Mouse (Mus musculus) natural killer cell, adult 2 months (primary cell): ENCODE data around the gene Kifc1.

ENCODE experiments used
- DNase-seq, 2 experiments: peaks; one replicate each; pipeline ENCODE4 v3.0.0; 2022; ENCODE audit warnings: low spot score in 2 of 2

The Kifc1 gene

GRCm38 (mm10) chr17:33890533-33891059 lies at the start of gene Kifc1:
TSS of gene Kifc1 (minus strand) at chr17:33890661.
- DNase-seq, result peak; percentile 99 to 100

DNA sequence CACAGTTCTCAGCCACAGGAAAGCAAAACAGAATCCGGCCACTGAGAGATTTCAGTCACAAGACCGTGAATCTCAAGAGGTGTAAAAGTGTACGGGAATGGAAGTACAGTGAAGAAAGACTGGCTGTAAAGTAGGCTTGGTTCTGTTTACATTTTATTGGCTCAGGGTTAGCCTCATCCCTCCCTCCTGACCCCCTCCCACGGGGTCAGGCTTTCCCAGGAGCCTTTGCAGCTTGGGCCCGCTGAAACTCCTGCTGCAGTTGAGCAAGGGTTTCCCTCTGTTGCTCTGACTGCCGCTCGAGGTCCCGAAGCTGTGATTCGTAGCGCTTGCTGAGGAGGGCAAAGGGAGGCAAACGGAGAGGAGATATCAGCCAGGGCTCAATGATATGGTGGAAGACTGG lies 48.3 kb upstream of the Kifc1 start:
- DNase-seq, result no peak

DNA sequence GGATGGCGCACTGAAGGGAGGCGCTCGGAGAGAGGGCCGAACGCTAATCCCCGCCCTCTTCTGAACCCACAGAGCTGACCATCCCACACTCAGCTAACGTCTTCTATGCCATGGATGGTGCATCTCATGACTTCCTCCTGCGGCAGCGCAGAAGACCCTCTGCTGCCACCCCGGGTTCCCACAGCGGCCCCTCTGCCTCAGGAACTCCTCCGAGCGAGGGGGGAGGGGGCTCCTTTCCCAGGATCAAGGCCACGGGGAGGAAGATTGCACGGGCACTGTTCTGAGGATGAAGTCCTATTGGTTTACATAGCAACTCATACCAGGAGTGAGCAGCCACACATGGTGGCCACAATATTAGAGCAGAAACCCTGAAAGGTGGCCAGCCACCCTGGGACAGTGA lies 46.5 kb upstream of the Kifc1 start:
- DNase-seq, result no peak

DNA sequence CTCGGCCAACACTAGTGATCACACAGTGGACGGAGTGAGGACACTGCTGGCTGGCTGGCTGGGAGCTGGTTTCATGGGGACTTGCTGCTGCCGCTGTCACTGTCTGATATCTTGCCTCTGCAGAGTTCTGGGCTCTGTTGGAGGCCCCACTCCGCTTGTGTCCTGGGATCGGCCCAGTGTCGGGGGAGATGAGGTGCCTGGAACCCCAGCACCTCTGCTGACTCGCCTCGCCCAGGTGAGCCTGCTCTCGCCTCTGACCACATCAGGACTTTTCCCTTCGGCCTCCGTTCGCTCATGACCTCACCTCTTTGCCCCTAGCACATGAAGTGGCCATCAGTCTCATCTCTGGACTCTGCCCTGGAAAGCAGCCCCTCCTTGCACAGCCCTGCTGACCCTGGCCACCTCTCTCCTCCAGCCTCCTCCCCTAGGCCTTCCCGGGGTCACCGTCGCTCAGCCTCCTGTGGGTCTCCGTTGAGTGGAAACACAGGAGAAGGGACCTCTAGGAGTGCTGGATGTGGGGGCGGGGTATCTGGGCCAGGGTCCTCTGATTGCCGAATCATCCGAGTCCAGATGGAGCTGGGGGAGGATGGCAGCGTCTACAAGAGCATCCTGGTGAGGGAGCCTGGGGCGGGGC lies 45.1 kb upstream of the Kifc1 start:
- DNase-seq, result no peak

GRCm38 (mm10) chr17:33932970-33933369 lies 42.5 kb upstream of the Kifc1 start:
- DNase-seq, result no peak

GRCm38 (mm10) chr17:33932448-33932847 lies 42.0 kb upstream of the Kifc1 start:
- DNase-seq, result no peak

DNA sequence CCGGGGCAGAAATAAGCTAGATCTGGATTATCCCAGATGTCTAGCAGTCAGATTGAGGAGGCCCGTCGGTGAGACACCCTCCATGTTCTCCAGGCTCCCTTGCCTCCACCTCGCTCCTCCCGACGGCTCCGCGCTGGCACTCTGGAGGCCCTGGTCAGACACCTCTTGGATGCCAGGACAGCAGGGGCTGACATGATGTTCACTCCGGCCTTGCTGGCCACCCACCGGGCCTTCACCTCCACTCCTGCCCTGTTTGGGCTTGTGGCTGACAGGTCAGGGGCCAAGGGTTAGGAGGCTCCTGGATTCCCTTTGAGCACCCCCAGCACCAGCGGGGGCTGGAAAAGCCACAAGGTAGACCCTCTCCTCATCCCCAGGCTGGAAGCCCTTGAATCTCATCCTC lies 41.5 kb upstream of the Kifc1 start:
- no peak for DNase-seq

- DNase-seq, result no peak
Observed at GRCm38 (mm10) chr17:33931159-33931866, 40.9 kb upstream of the Kifc1 start.

GRCm38 (mm10) chr17:33930280-33931158 lies 40.1 kb upstream of the Kifc1 start:
- DNase-seq, result no peak

DNA sequence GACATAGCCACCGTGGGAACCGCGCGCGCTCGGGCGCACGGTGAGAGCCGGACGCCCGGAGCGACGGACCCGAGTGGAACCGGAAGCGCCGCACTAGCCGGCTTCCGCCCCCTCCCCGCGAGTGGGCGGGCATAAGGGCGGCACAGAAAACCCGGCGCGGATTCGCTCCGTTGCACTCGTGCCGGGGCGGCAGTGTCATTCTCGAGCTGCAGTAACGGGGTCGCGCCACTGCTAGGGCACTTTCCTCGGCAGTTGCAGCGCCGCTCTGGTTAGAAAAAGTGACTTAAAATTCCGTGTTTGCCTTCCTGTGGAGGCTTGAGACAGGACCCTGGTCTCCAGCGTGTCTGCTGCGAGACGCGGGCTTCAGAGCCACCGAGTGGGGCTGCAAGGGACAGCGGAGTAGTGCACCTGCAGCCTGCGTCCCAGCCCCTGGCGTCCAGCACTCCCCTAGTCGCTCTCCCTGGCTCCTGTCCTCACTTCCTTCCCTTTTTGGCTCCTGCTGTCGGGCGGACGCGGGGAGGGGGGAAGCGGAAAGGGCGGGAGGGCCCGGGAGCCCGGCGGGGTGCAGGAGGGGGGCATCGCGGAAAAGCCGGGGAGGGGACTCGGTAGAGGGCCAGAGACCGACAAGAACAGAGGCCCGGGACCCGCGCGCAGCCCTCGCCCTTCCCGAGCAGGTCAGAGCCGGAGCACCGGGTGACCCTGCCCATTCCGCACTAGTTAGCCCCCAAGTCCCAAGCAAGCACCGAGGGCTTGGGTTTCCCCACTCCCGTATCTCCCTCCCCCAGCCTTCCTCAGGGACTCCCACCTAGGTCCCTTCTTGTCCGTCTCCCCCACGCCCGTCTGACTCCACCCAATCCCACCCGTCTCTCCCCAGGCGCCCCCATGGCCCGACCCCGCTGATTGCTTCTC lies 39.2 kb upstream of the Kifc1 start, which contains the start of gene Rgl2:
Gene Rgl2, plus strand, starts transcription at position 173 of the 909 bp plus-strand sequence.
- peak; percentile 89 to 93 for DNase-seq

- no peak for DNase-seq
Observed at GRCm38 (mm10) chr17:33928251-33928947, 37.9 kb upstream of the Kifc1 start.

DNA sequence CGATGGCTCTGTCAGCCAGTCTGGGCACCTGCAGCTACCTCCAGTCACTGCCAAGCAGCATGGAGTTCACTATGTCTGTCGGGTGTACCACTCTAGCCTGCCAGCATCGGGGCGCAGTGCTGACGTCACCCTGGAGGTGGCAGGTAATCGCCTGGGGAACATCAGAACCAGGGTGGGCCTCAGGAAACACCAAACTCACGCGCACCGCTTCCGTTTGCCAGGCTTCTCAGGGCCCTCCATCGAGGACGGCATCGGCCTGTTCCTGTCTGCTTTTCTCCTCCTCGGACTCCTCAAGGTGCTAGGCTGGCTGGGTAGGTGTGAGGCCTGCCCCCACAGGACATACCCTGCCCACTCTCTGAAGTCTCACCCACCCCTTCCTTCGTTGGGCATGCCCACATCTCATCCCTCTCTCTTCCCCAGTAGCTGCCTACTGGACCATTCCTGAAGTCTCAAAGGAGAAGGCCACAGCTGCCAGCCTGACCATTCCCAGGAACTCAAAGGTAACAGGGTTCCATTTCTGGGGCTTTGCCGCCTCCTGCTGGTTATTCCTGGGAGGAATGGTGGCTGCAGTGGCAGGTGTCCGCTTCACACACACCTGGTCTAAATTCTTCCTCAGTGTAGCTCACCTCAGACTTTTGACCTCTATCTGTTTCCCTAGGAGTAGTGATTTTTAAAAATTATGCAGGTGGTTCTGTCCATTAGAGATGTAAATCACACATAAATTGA lies 35.9 kb upstream of the Kifc1 start:
- no peak for DNase-seq

DNA sequence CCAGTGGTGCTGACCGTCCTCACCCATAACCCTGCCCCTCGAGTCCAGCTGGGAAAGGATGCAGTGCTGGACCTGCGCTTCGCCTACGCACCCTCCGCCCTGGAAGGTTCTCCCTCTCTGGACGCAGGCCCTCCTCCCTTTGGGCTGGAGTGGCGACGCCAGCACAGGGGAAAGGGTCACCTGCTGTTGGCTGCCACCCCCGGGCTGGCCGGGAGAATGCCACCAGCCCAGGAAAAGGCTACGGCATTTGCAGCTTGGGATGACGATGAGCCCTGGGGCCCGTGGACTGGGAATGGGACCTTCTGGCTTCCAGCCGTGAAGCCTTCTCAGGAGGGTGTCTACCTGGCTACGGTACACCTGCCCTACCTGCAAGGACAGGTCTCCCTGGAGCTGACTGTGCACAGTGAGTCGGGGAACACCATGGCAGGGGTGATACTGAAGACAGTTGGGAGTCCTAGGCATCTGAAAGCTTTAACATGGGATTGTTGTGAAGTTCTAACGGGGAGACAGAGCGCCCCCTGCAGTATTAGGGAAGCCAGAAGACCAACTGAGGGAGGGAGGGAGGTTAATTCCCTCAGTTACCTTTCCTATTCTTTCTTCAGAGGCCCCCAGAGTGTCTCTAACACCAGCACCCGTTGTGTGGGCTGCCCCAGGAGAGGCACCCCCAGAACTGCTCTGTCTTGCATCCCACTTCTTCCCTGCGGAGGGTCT lies 35.1 kb upstream of the Kifc1 start:
- DNase-seq, result no peak

DNA sequence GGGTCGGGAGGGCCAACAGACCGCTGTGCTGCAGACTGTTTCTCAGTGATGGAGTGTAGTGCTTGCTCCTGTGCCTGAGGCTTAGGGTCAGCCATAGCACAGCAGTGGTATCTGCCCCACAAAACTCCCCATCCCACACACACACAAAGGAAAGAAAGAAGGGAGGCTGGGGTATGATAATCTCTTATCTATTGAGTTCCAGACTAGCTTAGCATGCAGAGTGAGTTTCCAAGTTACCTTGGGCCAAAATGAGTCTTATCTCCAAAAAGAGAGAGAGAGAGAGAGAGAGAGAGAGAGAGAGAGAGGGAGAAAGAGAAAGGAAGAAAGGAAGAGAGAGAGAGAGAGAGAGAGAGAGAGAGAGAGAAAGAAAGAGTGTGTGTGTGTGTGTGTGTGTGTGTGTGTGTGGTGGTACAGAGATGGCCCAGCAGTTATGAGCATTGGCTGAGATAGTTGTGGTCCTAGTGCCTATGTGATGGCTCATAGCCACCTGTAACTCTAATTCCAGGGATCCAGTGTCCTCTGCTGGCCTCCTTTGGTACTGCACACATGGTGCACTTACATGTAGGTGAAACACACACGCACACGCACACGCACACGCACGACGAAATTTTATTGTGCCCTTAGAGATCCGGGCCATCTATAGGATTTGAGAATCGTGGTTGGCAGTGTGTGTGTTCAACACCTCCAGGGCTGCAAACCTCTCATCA lies 34.3 kb upstream of the Kifc1 start:
- peak; percentile 58 to 76 for DNase-seq

GRCm38 (mm10) chr17:33921361-33921760 lies 30.9 kb upstream of the Kifc1 start:
- no peak for DNase-seq

DNA sequence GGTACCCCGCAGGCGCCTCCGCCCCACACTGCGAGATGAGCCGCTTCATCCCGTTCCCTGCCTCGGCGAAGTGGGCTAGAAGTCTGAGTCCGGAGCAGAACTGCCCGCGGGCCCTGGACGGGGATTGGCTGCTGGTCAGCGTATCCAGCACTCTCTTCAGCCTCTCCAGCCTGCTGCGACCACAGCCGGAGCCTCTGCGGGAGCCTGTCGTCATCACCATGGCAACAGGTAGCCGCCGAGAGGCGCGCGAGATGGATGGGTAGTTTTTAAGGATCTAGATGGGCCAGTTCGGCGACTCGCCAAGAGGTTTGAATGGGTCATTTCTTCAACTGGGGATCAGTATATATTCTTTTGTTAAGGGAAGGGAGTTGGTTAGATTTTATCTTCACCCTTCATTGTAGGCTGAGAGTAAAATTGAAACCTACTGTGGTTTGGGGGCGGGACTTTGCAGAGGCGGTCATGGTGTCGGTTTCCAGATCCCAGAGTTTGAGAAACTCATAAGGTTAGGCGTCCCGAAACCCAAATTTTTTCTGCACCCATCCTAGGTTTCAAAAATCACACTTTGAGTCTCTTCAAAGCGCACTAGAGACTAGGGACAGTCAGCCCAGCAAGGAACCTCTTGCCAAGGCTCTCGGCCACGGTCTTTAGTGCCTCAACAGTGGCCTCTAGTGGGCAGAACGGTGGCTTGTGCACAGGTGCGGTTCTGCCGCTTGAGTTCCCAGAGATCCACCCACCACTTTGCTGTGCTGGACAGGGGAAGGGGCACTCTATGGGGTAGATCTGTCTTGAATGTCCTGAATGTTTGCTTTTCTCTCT lies 30.0 kb upstream of the Kifc1 start:
- DNase-seq, result peak; percentile 82 to 86
